Mouse (Mus musculus) naive thymus-derived CD4-positive, alpha-beta T cell, adult 2 months (primary cell): ENCODE data around the gene Tvp23a.

Source experiments
- DNase-seq: peaks from one replicate; pipeline ENCODE4 v3.0.0-alpha.2; 2011; ENCODE audit warnings: low read depth

Tvp23a gene

DNA sequence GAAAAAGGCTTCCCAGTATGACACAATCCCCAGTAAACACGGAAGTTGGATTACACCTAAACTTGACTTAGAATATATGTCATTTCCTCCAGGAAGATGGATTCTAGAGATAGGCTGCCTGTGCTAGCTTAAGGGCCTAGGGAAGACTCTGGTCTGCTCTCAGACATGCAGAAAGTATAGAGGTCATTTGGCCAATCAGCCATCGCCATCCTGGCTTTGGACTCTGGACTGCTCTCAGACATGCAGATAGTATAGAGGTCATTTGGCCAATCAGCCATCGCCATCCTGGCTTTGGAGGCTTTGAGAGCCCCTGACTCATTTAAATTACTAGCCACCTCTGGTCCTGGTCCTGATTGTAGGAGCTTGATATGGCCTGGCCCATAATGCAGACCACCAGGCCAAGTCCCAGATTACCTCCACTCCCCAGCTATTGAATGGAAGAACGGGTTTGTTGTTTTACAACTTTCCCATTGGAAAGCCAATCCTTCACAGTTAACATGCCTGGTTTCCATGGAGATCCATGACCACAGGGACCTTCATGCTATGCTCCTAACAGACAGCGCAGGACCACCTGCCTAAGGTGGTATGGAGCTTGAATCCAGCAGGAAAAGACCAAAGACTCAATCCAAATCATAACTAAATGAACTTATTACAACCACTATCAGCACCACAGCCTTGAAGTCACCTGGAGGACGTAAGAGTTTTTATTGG, 6.9 kb upstream of the Tvp23a start:
- DNase-seq, result no peak

- no peak for DNase-seq
These were observed 5.3 kb upstream of the Tvp23a start for GRCm38 (mm10) chr16:10452445-10452896.

GRCm38 (mm10) chr16:10451906-10452305, 4.7 kb upstream of the Tvp23a start:
- DNase-seq, result no peak

GRCm38 (mm10) chr16:10448931-10449330, 1.8 kb upstream of the Tvp23a start:
- no peak for DNase-seq

GRCm38 (mm10) chr16:10447781-10448180, 619 bp upstream of the Tvp23a start:
- DNase-seq, result no peak

DNA sequence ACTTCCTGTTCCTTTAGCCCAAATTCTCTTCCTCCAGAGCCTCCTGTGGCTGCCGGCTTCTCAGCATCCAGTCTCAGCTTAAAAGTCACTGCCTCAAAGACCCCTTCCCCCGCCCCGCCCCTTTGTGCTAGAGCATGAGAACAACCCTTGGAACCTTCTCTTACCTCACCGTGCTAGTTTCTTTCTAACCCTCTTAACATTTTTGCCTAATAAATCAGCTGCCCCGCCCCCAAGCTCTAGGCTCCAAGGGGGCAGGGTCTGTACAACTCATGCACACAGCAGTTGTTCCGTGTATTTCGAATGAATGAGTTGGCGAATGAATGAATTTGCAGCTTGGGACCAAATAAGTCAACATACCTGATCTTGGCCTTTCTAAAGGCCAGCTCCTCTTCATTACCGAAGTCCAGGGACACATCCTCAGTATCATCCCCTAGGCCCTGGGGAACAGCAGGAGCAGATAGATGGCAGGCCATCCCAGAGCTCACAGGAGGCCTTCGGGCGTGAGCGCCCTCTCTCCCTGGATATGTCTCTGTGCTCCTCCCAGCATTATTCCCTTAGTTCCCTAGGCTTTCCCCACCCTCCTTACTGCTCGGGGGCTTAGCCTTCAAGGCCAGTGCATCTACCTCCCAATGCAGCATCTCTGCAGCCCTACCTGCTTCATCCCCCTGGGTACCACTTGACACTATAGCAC, 444 bp downstream of the Tvp23a start:
- DNase-seq, result no peak

- DNase-seq, result no peak
These were observed 3.4 kb downstream of the Tvp23a start for GRCm38 (mm10) chr16:10443723-10444122.

- DNase-seq, result no peak
These were observed 5.4 kb downstream of the Tvp23a start for GRCm38 (mm10) chr16:10441761-10442160.

DNA sequence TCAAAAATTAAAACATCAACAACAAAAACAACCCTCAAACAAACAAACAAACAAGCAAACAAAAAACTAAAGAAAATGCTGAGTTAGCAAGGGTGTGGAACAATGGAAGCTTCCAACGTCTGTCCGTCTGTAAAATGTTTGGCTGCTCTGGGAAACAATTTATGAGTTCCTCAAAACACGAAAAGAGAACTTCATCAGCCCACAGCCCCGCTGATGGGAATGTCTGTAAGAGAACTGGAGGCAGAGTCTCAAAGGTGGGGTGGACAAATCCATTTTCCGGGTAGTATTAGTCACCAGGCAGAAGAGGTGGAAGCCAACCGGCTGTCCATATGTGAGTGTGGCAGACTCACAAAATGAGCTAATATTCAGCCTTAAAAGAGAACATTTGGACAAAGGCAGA, 5.8 kb downstream of the Tvp23a start:
- no peak for DNase-seq

- DNase-seq, result no peak
These were observed 9.1 kb downstream of the Tvp23a start for GRCm38 (mm10) chr16:10438055-10438454.

DNA sequence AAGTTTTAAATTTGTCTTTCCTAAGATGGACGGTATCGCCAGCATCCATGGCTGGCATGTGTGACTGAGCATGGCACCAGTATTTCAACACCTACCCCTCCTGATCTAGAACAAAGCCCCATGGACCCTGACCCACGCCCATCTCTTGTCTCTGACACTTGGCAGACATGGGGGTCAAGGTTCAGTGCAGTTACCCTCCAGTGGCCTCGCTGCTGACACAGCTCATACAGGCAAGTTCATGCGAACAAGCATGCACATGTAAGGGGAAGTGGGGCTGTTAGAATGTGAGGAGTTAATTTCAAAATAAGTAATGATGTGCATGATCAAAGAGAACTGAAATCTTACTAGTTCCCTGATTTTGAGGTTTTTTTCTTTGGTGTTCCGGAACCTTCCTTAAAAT, 11.0 kb downstream of the Tvp23a start:
- no peak for DNase-seq

DNA sequence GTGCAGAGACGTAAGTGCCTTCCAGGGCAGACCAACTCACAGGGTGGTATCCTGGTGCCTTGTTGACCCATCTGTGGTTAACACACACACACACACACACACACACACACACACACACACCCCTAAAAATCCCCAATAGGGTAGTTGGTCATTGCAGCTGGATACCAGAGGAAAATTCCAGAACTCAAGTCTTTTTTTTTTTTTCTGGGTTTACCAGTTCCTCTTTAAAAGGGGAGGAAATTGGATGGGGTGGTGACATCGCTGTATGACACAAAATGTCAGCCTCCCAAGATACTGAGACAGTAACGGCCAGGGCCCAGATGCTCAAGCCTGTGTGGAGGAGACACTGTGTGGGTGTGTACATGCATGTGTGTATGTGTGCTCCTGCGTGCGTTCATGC, 13.8 kb downstream of the Tvp23a start:
- no peak for DNase-seq

DNA sequence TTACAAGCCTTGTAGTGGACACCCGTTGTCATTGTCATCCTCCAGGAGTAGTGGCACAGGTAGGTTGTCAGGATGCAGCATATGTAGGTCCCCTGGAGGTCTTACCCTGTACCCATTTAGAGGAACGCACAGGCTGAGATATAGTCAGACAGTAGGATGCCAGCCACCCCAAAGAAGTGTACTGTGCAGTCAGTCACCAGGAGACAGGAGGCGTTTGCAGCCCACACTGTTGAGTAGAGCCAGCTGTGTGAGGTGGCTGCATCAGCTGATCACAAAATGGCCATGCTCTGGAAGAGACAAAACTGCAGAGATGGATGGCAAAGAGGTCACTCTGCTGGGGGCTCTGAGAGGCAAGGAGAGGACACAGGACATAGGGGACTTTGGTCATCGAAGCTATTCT, 14.8 kb downstream of the Tvp23a start:
- DNase-seq, result no peak

DNA sequence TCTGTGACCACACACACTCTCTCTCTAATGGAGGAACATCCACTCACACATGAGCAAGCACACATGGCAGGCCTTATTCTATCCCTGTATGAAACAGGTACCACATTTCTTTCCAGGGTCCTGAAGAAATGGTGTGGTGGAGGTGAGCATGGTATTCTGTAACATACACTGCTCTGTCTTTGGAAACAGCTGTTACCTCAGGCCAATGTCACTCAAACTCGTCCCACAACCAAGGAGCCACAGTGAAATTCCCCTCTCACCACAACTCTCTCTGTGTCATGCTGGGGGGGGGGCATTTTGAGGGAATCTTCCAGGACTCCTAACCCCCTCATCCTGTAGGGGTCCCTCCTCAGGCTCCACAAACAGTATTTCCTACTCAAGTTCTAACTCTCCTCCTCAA, 15.3 kb downstream of the Tvp23a start:
- no peak for DNase-seq

DNA sequence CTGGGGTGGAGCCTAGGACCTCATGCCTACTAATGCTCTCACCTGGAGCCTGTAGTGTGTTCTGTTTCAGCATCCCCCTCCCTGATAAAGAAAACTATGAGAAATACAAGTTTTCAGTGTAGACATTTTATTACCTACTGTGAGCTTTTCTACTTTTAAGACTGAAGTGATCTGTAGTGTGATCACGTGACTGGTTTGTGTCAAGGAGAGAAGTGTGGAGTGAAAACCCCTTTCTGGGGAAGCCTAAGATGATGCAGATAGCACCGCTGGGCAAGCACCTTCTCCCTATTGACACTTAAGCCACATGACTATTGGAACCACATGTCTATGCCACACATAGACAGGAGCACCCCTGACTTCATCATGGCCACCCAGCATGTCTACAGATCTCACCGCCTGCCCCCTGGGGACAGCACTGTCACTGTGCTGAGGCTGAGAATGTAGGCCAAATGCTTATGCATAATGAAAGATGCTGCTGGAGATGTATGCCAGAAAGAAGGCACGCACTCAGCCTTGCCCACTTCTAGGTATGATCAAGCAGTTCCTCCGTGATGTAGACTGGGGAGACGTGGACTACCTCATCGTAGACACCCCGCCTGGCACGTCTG, 26.6 kb downstream of the Tvp23a start:
- DNase-seq, result no peak

DNA sequence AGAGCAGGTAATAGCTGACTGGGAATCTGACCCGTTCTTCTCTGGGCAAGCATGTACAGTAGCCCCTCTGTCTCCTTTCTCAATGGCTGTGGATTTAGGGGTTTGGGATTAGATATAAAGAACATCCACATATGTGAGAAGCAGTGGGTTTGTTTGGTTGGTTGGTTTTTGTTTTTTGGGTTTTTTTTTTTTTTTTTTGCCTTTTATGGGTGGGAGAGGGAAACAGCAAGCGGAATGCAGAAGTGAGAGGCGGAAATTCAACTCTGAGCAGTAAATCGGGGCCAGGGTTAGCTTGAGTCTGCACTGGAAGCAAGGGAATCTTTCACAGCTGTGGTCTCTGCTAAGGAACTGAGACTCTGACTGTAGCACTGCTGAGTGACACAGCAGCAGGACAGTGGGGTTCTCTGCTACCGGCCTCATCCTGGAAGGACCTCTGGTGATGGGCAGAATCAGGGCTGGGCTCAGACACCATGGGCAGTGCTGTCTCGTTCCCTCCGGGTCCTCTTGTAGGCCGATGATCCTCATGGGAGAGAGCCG, 29.4 kb downstream of the Tvp23a start:
- DNase-seq, result no peak

- DNase-seq, result peak; percentile 44
These were observed 30.3 kb downstream of the Tvp23a start for GRCm38 (mm10) chr16:10416866-10417265.

DNA sequence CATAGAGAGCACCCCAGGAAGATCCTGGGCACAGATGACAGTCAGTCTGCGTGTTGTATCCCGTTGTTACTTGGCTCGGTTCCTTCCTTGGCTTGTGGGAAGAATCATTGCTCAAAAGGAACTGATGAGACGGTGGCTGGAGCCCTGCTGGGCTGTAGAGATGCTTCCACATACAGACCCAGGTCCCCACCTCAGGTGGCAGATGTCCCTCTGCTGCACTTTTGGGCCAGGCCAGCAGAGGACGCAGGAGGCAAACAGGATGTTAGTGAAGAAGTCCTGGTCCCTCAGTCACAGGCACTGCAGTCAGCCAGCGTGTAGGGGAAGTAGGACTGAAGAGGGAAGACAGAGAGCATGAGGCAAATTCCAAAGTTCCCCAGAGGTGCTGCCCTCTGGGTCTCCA, 31.2 kb downstream of the Tvp23a start:
- no peak for DNase-seq

GRCm38 (mm10) chr16:10411764-10412746, 35.1 kb downstream of the Tvp23a start, which contains the start of gene Nubp1:
Gene Nubp1, plus strand, starts transcription at chr16:10411948.
- peak; percentile 91 for DNase-seq

GRCm38 (mm10) chr16:10399160-10399559, 48.0 kb downstream of the Tvp23a start:
- DNase-seq, result peak; percentile 87

GRCm38 (mm10) chr16:10398755-10399154, 48.4 kb downstream of the Tvp23a start:
- DNase-seq, result no peak
